Mouse (Mus musculus) left cerebral cortex, postnatal 14 days (tissue): ENCODE measurements around the gene Zfp266. TPM values are rescaled to one million over a fixed set of nuclear protein-coding genes. Genes with fewer than 3 reads are reported as not detected.
"Not testable (repeated sequence)": the region's sequence is repeated elsewhere in the genome, so short reads cannot be mapped to it uniquely, and the experiment has no call there.

Experiments
- DNase-seq, 2 experiments: peaks; one replicate each; pipeline ENCODE4 v3.0.0; 2021 to 2022; ENCODE audit warnings: low spot score in 2 of 2, mixed read lengths in 1 of 2
- intact Hi-C: fragments of 180-260 bp; cut with DNase I; formaldehyde crosslinking; loops from one replicate; pipeline ENCODE4 v1.15.1; 2025
- long read RNA-seq, 2 experiments: library from polyadenylated mRNA; stranded (forward); transcript quantifications; one replicate each; pipeline ENCODE4 v2.0.0; 2021
- total RNA-seq, 2 experiments: library from RNA; stranded (reverse); gene quantifications; 2 replicates each; pipeline ENCODE4 v1.2.3; 2021

Gene Zfp266
- total RNA-seq: 10 to 100 TPM; 46.3 to 46.6 TPM
- long read RNA-seq, experiment 1, partial matches to known transcripts: 2 of 10 reads
- long read RNA-seq, experiment 1, other reads (novel, unspliced or antisense): 5 of 10 reads
- long read RNA-seq, experiment 2, full-length matches to known transcripts: 4 of 10 reads
- long read RNA-seq, experiment 2, partial matches to known transcripts: 2 of 10 reads
- long read RNA-seq, experiment 2, other reads (novel, unspliced or antisense): 4 of 10 reads

- DNase-seq: peak; percentile 92 to 95
- intact Hi-C loops: no loop called here
These were observed at the start of gene Zfp266 for GRCm38 (mm10) chr9:20521306-20521957. Gene Zfp266 (minus strand): TSS chr9:20521417.

- intact Hi-C loops, DNase-seq: not testable (repeated sequence)
These were observed 44.3 kb upstream of the Zfp266 start for GRCm38 (mm10) chr9:20565326-20566030.

DNA sequence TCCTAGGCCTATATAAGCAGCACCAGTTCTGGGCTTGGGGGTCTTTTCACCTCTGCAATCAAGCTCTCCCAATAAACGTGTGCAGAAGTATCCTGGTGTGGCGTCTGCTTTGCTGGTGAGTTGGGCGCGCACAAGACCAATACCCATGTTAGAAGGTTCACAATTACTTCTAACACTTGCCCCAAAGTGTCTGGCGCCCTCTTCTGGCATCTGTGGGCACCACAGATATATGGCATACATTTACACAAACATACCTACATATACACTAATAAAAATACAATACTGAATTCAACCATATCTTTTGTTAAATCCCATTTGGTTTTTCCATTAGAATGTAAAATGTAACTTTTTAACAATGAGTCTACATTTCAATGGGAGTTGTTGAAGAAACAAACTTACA lies 41.0 kb upstream of the Zfp266 start:
- intact Hi-C loops: no loop called here
- no peak for DNase-seq

DNA sequence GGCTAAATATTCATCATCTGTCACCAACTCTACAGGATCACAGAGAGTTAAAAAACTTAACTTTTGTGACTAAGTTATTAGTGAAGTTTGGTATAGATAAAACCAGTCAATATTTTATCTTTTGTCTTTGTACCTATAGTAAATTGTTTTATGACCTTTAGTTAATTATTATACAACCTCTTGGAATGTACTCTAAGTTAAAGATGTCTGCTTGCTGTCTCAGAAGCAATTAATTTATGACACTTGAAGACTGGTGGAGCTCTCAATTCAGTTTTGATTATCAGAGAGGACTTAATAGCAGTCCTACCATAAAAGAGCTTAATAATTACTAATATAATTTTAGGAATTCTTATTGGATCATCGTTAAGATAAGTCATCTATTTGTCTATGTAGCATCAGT lies 31.5 kb upstream of the Zfp266 start:
- no peak for DNase-seq
- intact Hi-C loops: no loop called here

- intact Hi-C loops: no loop called here
- DNase-seq: no peak
These were observed 30.6 kb upstream of the Zfp266 start for GRCm38 (mm10) chr9:20551781-20552275.

GRCm38 (mm10) chr9:20545151-20545550 lies 23.9 kb upstream of the Zfp266 start:
- DNase-seq: peak in 1 of 2 experiments; percentile 17
- intact Hi-C loops: loop anchor here (5.0 kb wide), 1 partner anchor 78 kb away; no protein-coding TSS in a partner anchor

DNA sequence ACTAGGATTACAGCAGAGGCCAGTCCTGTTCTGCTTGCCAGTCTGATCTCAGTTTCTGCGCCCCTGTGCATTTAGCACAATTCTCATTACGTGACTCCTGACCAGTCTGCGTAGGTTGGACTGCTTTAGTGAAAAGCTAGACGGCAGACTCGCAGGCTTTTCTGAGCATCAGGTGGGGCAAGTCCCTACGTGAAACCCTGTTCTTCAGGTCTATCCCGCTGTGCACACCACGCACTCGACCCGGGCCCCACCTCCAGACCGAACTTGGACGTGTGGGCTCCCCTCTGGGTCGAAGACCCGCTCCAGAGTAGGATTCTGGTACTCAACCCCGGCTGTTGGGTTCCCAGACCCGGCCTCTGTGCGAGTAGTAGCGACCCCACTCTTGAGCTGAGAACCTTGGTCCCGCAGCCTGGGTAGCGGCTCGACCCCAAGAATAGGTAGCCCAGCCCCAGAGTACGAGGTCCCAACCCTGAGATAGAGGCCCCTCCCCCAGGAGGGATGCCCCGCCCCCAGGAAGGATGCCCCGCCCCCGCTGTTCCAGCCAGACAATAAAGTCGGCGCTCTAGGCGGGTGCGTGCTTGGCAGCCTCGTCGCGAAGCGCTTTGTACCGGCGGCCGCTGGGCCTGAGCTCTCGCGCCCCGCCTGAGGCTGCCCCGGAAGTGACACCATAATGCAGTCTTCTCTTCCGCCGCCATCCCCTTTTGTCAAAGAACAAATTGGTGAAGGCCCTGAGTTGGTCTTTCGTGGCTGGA lies 23.0 kb upstream of the Zfp266 start:
- intact Hi-C loops: no loop called here
- DNase-seq: peak; percentile 70 to 76

- no peak for DNase-seq
- intact Hi-C loops: no loop called here
These were observed 22.3 kb upstream of the Zfp266 start for GRCm38 (mm10) chr9:20543496-20543895.

DNA sequence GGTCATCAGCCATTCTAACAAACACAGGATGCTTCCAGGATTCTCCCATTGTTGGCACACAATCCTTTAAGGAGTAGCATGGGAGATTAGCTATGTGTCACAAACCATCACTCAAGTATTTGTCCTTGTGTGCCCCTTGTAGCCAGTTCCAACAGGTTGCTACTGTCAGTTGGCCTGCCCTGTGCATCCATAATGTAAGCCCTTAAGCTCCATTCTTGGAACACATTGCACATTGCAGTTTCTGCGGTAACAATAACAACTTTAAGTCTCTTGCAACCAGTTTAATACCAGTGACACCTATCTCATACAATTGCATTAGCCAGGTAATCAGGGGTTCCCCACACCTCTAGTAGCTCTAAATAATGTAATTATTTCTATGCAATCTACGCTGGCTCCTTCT lies 15.4 kb upstream of the Zfp266 start:
- intact Hi-C loops: no loop called here
- no peak for DNase-seq

- DNase-seq: peak; percentile 29 to 76
- intact Hi-C loops: no loop called here
These were observed 13.2 kb upstream of the Zfp266 start for GRCm38 (mm10) chr9:20534326-20534926.

- no peak for DNase-seq
- intact Hi-C loops: no loop called here
These were observed 546 bp downstream of the Zfp266 start for GRCm38 (mm10) chr9:20520531-20521210.

DNA sequence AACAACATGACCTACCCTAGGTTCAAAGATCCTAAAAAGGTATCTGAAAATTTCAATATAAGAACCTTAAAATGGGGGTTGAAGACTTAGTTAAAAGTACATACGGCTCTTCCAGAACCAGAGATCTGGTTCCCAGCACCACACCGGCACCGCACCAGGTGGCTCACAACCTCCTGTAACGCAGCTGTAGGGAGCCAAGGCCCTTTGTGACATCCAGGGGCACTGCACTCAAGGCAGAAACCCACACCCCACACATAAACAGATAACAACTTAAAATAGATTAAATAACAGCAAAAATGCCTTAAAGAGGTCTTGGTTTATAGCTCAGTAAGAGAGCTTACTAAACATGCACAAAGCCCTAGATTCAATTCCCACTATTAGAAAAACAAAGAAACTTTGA lies 1.3 kb downstream of the Zfp266 start:
- no peak for DNase-seq
- intact Hi-C loops: no loop called here

- no peak for DNase-seq
- intact Hi-C loops: no loop called here
These were observed 2.5 kb downstream of the Zfp266 start for GRCm38 (mm10) chr9:20518708-20519107.

DNA sequence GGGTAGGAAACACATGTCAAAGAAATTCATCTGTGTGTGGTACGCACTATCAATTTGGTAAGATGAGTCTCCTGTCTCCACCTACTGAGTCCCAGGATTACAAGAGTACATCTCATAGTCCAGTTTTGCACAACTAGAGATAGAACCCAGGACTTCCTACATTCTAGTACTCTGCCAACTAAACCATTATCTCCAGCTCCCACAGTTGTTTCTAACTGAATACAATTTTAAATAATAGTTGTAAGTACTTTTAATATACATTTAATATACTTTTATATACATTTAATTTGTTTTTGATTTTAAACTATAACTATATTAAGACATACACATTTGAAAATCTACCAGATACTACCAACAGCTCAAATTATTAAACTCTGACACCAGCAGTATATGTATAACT lies 3.5 kb downstream of the Zfp266 start:
- DNase-seq: no peak
- intact Hi-C loops: no loop called here

- no peak for DNase-seq
- intact Hi-C loops: no loop called here
These were observed 7.2 kb downstream of the Zfp266 start for GRCm38 (mm10) chr9:20514016-20514415.

DNA sequence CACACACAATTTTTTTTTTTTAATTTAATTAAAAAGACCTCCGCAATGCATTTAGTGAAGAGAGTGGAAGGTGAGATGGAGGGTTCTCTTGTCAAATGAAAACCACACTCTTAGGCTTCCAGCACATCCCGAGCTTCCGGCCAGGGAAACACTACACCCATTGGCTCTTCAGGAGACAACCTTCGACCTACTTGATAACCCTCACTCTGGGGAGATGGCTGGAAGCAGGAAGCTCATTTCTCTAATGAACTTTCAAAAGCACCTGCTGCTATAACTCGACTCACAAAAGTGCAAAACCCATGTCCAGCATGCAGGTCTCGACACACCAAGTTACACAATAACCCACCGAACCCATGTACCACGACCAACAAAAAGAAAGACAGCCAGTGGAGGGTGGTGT lies 8.5 kb downstream of the Zfp266 start:
- DNase-seq: no peak
- intact Hi-C loops: no loop called here

- intact Hi-C loops: no loop called here
- no peak for DNase-seq
These were observed 9.6 kb downstream of the Zfp266 start for GRCm38 (mm10) chr9:20511645-20512044.

DNA sequence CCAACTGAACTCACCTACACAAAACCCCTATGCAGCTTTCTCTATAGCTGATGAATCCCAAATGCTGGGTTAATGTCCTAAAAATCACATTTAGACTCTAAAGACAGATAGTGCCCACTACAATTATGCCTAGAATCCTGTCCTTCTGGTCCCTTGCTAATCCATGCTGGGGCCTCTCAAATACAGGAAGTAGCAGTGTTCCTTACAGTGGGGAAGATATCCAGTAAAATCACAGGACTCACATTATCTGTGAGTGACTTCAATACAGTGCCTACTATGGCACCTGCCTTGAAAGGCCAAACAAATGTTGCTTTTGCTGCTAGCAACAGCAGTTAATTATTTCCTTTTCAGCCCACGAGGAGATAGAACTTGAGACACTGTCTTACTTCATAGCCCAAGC lies 10.9 kb downstream of the Zfp266 start:
- intact Hi-C loops: no loop called here
- no peak for DNase-seq

DNA sequence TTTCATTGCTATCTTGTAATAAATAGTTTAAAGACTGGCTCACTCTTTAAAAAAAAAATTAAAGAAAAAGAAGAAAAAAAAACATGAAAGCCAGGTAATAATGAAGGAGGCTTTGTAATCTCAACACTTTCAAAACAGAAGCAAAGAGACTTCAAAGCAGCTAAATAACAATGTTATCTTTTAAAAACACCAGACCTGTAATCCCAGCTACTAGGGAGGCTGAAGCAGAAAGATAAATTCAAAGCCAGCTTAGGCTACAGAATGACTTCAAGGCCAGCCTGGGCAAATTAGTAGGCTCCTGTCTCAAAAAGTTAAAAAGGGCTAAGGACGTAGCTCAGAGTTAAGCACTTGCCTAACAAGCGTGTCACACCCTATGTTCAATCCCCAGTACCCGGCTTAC lies 11.5 kb downstream of the Zfp266 start:
- intact Hi-C loops: no loop called here
- no peak for DNase-seq
